Mouse (Mus musculus) regulatory T cell (primary cell): ENCODE measurements at regions not wholly inside any gene's neighbourhood (a gene's known extent, or its start where the extent isn't known, plus 50 kb on each side); places are given as distances from the start of the nearest gene placed in this dataset.

ENCODE experiments used
- in situ Hi-C: fragments of 300-600 bp; cut with MboI, MseI; formaldehyde crosslinking; loops from one replicate; pipeline ENCODE4 v1.15.1; 2025; ENCODE audit warnings: high pct_unique_total_duplicates

DNA sequence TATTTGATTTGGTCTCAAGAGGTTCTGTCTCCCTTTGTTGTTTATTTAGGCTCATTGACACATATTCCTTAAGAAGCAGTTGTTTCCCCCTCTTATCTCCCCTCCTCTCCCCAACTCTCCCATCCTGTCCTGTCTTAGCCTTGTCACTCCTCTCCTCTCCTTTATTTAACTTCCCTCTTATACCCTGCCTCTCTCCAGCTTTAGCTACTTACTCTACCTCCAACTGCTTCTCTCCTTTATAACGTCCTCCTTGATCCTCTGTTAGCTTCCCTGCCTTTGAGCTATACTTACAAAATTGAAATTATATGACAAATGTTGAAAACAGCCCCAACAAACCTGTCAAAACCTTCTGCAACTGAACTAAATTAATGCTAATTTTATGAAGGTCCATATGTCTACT, 841.7 kb upstream of the G6pd2 start:
- in situ Hi-C loops = no loop called here

DNA sequence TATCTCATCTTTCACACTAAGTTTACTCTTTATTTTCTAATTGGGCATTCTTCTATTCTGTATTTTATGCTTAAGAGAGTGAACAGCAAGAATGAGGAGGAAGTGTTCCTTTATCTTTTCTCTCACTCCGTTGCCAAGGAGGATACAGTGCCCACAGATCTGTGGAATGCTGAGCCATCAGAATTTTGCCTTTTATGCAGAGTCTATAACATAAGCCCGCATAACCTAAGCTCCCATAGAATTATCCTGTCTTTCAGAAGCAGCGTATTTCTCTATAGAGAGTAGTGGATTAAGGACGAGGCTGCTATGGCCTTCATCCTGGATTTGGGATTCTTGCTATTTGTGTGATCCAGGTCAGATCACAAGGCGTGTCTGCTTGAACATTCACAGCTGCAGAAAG, 839.1 kb upstream of the G6pd2 start:
- in situ Hi-C loops = no loop called here

DNA sequence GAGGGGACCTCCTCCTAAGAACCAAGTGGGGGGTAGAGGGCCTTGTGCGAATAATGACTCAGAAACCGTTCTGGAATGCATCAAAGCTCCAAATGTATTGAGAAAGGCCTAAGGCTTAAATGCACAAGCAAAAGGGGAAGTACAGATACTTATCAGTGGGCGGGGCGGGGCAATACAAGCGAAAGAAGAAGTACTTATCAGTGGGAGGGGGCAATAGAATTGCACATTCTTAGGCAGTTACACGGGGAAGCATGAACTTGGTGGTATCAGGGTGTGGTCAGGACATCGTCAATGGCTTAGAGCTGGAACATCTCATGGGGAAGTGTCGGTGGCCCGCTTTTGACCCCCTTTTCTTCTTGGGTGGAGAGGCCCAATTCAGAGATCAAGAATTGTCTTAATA, 829.9 kb upstream of the G6pd2 start:
- in situ Hi-C loops = loop anchor here (25.0 kb wide), 1 partner anchor 1416 kb away; no protein-coding TSS in a partner anchor

DNA sequence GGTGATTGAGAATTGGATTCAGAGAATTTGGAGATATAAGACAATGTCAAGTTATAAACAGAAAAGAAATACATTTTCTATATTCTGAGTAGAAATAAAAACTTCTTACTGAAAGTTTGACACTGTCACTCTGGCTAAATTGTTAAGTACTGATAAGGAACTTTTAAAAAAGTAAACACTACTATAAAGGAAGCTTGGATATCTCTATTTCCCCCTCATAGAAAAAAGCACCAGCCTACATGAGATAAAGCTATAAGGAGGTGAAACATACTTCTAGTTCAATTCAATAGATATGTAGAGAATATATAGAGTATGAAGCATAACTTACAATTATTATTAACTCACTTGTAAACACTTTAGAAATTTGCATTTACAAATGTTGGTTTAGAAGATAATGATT, 820.3 kb upstream of the G6pd2 start:
- in situ Hi-C loops = loop anchor here (25.0 kb wide), 1 partner anchor 1426 kb away; no protein-coding TSS in a partner anchor

DNA sequence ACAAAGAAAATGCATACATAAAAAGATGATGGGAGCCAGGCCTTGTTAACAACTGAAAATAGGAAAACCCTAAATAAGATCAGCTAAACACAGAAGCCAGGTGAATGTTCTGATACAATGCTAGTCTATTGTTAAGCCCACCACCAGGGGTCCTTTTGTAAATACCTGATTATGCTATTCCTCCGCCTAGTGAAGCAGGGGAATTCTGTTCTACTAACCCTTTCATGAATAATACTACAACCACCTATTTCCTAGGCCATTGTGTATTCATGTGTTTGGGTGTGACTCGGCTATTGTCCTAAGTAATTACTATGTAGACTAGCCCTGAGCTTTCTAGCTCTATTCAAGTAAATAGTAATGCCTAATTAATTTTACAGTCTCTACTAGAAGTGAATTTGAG, 819.3 kb upstream of the G6pd2 start:
- in situ Hi-C loops = loop anchor here (25.0 kb wide), 1 partner anchor 1427 kb away; no protein-coding TSS in a partner anchor

DNA sequence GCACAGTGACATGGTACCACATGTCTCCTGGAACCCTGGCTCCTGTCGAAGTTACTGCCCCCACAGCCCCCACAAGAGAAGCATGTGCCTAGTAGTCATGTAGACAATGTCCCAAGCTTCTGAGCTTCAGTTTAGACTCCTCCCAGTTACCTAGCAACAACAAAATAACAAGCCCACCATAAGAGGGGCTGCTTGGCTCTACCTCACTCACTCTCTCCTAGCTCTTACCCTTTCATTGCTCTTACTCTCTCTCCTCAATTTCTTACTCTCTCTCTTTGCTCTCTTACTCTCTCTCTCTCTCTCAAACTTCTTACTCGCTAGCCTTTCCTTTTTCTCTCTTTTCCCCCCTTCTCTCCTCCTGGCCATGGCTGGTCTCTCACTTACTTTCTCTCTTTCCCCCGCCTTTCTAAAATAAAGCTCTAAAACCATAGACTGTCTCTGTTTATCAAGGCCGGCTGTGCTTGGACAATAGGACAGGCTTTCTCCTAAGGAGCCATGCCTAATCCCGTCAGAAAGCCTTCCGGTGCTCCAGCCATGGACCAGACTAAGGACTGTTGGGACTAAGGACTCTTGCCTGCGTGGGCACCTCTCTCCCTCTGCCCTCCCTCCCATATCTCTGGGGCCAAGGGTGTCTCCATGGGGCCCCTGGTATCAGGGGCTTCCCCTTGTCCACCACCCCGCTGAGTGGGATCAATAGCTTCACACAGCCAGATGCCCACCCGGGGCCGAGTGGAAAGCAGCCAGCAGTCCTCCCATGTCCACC, 813.7 kb upstream of the G6pd2 start:
- in situ Hi-C loops = loop anchor here (25.0 kb wide), 1 partner anchor 1433 kb away; no protein-coding TSS in a partner anchor

DNA sequence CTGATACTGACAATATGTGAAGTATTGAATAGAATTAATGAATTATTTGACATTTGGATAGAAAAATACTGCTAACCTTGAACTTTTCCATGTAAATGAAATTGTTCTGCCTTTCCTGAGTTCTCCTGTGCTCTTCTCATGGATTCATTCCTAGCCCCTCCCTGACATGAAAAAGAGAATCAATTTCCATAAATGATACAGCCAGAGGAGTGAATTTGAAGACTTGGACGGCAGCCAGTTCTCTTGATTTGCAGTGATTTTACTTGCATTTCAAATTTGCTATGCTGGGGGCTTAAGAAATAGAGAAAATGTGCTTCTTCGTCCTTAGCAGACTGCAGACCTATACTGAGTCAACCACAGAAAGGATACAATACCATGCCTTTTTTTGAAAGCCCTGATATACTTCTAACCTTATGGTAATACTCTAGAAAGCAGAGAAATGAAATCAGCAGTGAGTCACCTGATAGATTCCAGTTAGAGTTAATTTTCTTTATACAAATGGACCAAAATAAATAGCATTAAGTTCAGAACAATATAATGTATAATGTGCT, 773.0 kb upstream of the G6pd2 start:
- in situ Hi-C loops = no loop called here
